Mouse (Mus musculus): Measurements from ENCODE around the gene Htt.

DNA sequence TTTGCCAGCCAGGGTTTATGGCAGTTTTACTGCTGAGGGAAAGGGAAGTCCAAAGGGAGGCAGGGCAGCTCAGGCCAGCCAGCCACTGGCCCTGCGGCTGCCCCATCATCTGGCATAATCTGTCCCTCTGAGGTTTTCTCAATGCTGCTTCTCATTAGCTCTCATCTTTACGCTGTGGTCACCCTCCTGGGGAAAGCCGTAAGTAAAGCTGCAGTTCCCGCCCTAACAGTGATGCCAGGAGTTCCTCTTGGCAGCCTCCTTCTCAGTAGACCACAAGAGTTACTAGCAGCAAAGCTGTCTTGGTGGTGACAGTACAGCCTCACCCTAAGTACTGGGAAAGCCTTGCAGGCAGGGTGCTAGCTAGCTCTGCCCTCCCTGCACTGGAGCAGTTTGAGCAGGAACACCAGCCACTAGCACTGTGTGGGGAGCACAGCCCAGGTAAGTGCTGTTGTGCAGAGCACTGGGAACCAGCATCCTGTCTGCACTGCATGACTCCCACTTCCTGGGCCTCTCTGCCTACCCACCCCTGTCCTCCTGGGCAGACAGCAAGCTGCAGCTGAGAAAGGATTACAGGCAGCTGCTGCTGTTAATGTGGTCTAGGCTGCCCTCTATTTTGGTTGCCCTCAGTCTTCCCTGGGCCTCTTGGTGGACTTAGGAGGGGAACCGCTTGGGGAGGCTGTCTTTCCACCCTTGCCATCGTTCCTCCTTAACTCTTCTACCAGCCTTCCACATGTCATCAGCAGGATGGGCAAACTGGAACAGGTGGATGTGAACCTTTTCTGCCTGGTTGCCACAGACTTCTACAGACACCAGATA is 146.6 kb downstream of the Htt start, which contains the start of gene Msantd1:
- no peak for TF ChIP-seq CTCF (IDR thresholded peaks at IDR 0.05; ENCODE audit: low read depth, low read length)
- no peak for TF ChIP-seq POLR2A (IDR thresholded peaks at IDR 0.05; ENCODE audit: insufficient read depth, low read length)
- TF ChIP-seq EP300 (IDR thresholded peaks at IDR 0.05; ENCODE audit: insufficient read depth, low read depth, low read length): no peak
